Mouse (Mus musculus) ES-E14 (cell line): Measurements from ENCODE around the gene Gtf2a2. TPM values are rescaled to one million over a fixed set of nuclear protein-coding genes. Genes with fewer than 3 reads are reported as not detected.

Experiments used
- DNase-seq: peaks from one replicate; pipeline ENCODE4 v3.0.0-alpha.2; 2013; ENCODE audit warnings: low read depth, low spot score
- H3K27ac ChIP-seq: 2 replicates; pipeline ENCODE4 v1.5.1; 2012; ENCODE audit warnings: low read depth, mild to moderate bottlenecking, low read length, moderate library complexity, mixed read lengths; ENCODE audit not compliant: poor library complexity, insufficient read depth, severe bottlenecking
- H3K36me3 ChIP-seq: 2 replicates; pipeline ENCODE4 v1.6.1; 2012; ENCODE audit warnings: mild to moderate bottlenecking, low read length, moderate library complexity, mixed read lengths; ENCODE audit not compliant: control insufficient read depth, poor library complexity, insufficient read depth, severe bottlenecking
- H3K4me1 ChIP-seq, 2 experiments: fragments of 150-350 bp in 1 of 2; sonication (generic) in 1 of 2; 2 replicates each; pipeline ENCODE4 v1.6.1; 2012; ENCODE audit warnings: low read length in 2 of 2, mild to moderate bottlenecking in 1 of 2, mixed read lengths in 1 of 2; ENCODE audit not compliant: control insufficient read depth in 2 of 2, insufficient read depth in 2 of 2, poor library complexity in 1 of 2
- H3K4me3 ChIP-seq, 2 experiments: fragments of 150-350 bp in 1 of 2; sonication (generic) in 1 of 2; 2 replicates each; pipeline ENCODE4 v1.5.1; 2012; ENCODE audit warnings: low read length in 2 of 2, low read depth in 1 of 2, mild to moderate bottlenecking in 1 of 2, mixed read lengths in 1 of 2; ENCODE audit not compliant: insufficient read depth in 1 of 2, poor library complexity in 1 of 2, severe bottlenecking in 1 of 2
- H3K9ac ChIP-seq: 2 replicates; pipeline ENCODE4 v1.6.1; 2012; ENCODE audit warnings: low read depth, mild to moderate bottlenecking, low read length, mixed read lengths; ENCODE audit not compliant: poor library complexity, insufficient read depth, severe bottlenecking
- H3K9me3 ChIP-seq: fragments of 150-350 bp; sonication (generic); 2 replicates; pipeline ENCODE4 v1.6.1; 2012; ENCODE audit warnings: low read depth, mild to moderate bottlenecking, low read length; ENCODE audit not compliant: control insufficient read depth, insufficient read depth
- CHD2 ChIP-seq: IDR thresholded peaks from 2 replicates; pipeline ENCODE4 v1.6.1; 2014; ENCODE audit warnings: mild to moderate bottlenecking, low read depth, low read length, inconsistent platforms
- HCFC1 ChIP-seq: IDR thresholded peaks from 2 replicates; pipeline ENCODE4 v1.6.1; 2012; ENCODE audit warnings: low read length, inconsistent platforms, borderline replicate concordance; ENCODE audit not compliant: insufficient read depth
- MAFK ChIP-seq: IDR thresholded peaks from 2 replicates; pipeline ENCODE4 v1.6.1; 2014; ENCODE audit warnings: mild to moderate bottlenecking, low read depth, low read length, inconsistent platforms; ENCODE audit not compliant: insufficient read depth
- ZC3H11A ChIP-seq: IDR thresholded peaks from 2 replicates; pipeline ENCODE4 v1.6.1; 2012; ENCODE audit warnings: low read depth, mild to moderate bottlenecking, inconsistent platforms, low read length, borderline replicate concordance
- ZNF384 ChIP-seq: IDR thresholded peaks from 2 replicates; pipeline ENCODE4 v1.6.1; 2012; ENCODE audit warnings: low read depth, low read length, inconsistent platforms
- in situ Hi-C, 2 experiments: fragments of 600-800 bp; cut with MboI; formaldehyde crosslinking; loops; one replicate each; pipeline ENCODE4 v1.15.1; 2025; ENCODE audit warnings: low sequenced_read_pairs in 2 of 2, inconsistent platforms in 1 of 2; ENCODE audit not compliant: unreplicated experiment in 2 of 2
- total RNA-seq: library from RNA; depleted of rRNA; stranded (reverse); fragments of 300-350 nt; gene quantifications from 2 replicates; pipeline ENCODE4 v1.2.3, GENCODE M21; 2012; rRNA removed

Gene Gtf2a2
- 42.8 and 70.9 TPM in 2 replicates for total RNA-seq

DNA sequence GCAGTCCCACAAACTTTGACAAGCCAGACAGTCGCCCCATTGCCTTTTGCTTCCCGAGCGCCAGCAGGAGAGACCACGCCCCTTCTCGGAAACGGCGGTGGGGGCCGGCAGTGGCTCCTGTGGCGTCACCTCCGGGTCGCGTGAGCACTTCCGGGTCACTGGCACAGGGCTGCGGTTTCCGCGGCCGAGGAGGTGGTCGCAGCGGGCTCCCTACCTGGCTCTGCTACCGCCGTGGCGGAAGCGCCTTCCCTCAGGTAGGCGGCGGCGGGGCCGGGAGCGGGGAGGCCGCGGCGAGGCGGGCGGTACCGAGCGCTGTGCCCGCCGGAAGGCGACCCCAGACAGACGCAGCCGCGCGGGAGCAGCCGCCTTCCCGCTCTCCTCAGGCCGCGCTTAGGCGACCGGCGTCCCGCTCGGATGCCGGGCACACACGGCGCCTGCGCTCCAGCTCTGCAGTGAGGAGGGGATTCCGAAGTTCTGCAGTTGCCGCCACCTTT lies at the start of gene Gtf2a2:
Gene Gtf2a2 (plus strand): TSS at position 143 of the 494 bp plus-strand sequence.
- DNase-seq: peak; percentile 83
- TF ChIP-seq MAFK (no peak), ZC3H11A (no peak), ZNF384 (0 out of 2 replicates have a peak, but pooled peaks have one; percentile 3), CHD2 (peak; percentile 49; the same call in 1 of the 2 replicates), HCFC1 (peak; percentile 58; the same call in 1 of the 2 replicates)
- in situ Hi-C loops: no loop called here
- Histone ChIP-seq H3K9me3 (no peaks in the 10 kb centered on the region), H3K4me1 (no peaks in the 10 kb centered on the region; a peak in 3 of 4 replicates), H3K27ac (peak within 1 kb of the TSS; percentile 89), H3K4me3 (peak within 1 kb of the TSS; percentile 86 to 94), H3K9ac (peak within 1 kb of the TSS; percentile 96), H3K36me3 (peaks cover 8% of the 10 kb centered on the region)

DNA sequence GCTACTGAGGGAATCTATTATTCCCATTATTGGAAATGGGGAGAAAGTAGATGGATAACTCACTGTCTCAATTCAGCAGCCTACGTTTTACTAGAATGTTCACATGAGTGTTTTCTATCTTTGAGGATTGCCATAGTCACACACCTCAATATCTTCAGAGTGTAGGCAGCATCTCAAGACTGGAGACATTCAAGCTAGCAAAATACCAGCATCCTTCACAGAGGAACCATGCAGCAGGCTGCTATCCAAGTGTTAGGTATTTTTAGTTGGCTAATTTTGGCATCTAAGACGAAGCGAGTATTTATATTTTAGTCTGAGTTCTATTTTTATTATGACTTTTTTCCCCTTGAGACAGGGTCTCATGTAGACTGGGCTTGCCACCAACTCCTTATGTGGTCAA lies 48.0 kb upstream of the Gtf2a2 start:
- H3K27ac ChIP-seq: no peak overlapping the region
- H3K4me3 ChIP-seq: no peak overlapping the region
- H3K4me1 ChIP-seq: no peaks in the 10 kb centered on the region
- DNase-seq: no peak
- no peak for TF ChIP-seq ZNF384
- TF ChIP-seq MAFK: no peak
- no peak for TF ChIP-seq HCFC1
- TF ChIP-seq ZC3H11A: no peak
- no peak for TF ChIP-seq CHD2
- H3K9ac ChIP-seq: no peak overlapping the region
- H3K9me3 ChIP-seq: no peaks in the 10 kb centered on the region
- in situ Hi-C loops: no loop called here
- H3K36me3 ChIP-seq: no peaks in the 10 kb centered on the region

DNA sequence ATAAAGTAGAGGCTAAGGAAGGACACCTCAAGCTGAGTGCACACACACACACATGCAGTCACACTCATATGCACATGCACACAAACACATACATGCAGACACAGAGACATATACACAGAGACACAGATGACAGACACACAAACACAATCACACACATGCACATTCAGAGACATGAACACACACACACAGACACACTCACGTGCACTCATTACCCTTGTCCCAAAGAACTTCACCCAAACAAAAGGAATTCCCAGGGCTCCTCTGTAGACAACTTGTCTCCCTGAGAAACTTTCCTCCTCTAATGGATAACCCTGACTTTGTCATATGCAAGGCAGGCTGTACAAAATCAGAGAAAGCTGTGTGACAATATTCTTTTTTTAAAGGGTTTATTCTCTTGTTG lies 26.8 kb upstream of the Gtf2a2 start:
- TF ChIP-seq ZNF384 (no peak), HCFC1 (no peak), MAFK (no peak), CHD2 (no peak), ZC3H11A (no peak)
- Histone ChIP-seq H3K36me3 (no peaks in the 10 kb centered on the region), H3K9ac (no peak overlapping the region), H3K27ac (no peak overlapping the region), H3K4me3 (no peak overlapping the region), H3K4me1 (peaks cover 0 to under 1% of the 10 kb centered on the region in 2 experiments; a peak in 1 of 4 replicates), H3K9me3 (no peaks in the 10 kb centered on the region)
- in situ Hi-C loops: no loop called here
- DNase-seq: no peak

DNA sequence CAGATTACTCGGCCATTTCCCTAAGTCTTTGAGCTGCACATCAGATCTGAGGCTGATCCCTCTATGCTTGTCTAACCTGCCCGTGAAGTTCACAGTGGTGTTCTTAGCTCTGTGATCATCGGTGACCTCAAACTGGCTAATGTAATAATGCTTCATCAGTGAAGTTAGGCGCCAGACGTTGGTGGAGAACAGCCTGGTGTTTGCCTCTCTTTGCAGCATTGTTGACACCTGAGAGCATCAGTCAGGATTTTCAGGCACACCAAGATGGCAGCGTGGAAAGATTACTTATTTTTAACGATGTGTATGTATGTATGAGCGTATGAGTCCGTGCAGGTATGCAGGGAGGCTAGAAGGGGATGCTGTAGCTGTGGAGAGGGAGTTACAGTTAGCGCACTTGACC lies 26.3 kb upstream of the Gtf2a2 start:
- Histone ChIP-seq H3K4me3 (no peak overlapping the region), H3K9ac (no peak overlapping the region), H3K4me1 (peaks cover 2 to 4% of the 10 kb centered on the region in 2 experiments; a peak in 2 of 4 replicates), H3K9me3 (no peaks in the 10 kb centered on the region), H3K36me3 (no peaks in the 10 kb centered on the region), H3K27ac (no peak overlapping the region)
- TF ChIP-seq ZC3H11A (no peak), ZNF384 (no peak), MAFK (no peak), HCFC1 (no peak), CHD2 (no peak)
- no peak for DNase-seq
- in situ Hi-C loops: no loop called here

DNA sequence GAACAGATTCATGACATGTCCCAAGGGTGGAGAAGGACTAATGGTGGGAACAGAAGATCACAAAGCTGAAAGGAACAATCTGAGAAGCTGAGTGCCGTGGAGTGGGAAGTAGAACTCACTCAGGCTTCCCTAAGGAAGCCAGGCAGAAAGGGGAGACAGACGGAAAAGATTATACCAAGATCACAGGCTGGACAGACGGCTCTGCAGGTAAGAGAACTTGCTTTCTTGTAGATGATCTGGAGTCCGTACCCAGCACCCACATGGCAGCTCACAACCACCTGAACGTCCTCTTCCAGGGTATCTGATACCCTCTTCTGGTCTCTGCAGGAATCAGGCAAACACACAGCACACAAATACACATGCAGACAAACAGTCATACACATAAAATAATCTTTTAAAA lies 25.8 kb upstream of the Gtf2a2 start:
- in situ Hi-C loops: no loop called here
- Histone ChIP-seq H3K9me3 (no peaks in the 10 kb centered on the region), H3K4me1 (peaks cover 2 to 4% of the 10 kb centered on the region in 2 experiments; a peak in 2 of 4 replicates), H3K9ac (no peak overlapping the region), H3K4me3 (no peak overlapping the region), H3K27ac (no peak overlapping the region), H3K36me3 (no peaks in the 10 kb centered on the region)
- TF ChIP-seq MAFK (no peak), HCFC1 (no peak), ZNF384 (no peak), CHD2 (no peak), ZC3H11A (no peak)
- DNase-seq: no peak
